Mouse (Mus musculus) 3134 (cell line): Measurements from ENCODE around the gene Vwa2.

Source experiments
- DNase-seq: peaks from one replicate; pipeline ENCODE4 v3.0.0-alpha.2; 2011; ENCODE audit warnings: low spot score; ENCODE audit not compliant: insufficient read length; ENCODE audit errors: extremely low read depth

Gene Vwa2

DNA sequence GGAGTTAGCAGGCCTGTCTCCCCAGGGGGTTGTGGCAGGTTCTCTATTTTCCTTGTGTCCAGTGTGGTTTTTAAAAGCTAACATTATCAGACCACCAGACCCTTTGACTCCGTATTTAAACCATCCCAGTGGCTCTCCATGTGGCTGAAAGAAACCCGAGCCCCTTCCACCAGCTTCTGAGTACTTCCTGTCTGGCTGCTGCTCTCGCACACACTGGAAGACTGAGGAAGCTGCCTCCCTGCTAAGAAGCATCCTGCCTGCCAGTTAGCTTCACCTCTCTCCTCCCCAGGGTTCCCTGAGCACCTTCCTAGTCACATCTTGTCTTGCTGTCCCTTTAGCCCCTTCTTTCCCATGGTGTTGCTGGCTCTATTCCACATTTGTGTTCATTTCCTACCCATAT is 33.8 kb downstream of the Vwa2 start:
- DNase-seq: no peak

DNA sequence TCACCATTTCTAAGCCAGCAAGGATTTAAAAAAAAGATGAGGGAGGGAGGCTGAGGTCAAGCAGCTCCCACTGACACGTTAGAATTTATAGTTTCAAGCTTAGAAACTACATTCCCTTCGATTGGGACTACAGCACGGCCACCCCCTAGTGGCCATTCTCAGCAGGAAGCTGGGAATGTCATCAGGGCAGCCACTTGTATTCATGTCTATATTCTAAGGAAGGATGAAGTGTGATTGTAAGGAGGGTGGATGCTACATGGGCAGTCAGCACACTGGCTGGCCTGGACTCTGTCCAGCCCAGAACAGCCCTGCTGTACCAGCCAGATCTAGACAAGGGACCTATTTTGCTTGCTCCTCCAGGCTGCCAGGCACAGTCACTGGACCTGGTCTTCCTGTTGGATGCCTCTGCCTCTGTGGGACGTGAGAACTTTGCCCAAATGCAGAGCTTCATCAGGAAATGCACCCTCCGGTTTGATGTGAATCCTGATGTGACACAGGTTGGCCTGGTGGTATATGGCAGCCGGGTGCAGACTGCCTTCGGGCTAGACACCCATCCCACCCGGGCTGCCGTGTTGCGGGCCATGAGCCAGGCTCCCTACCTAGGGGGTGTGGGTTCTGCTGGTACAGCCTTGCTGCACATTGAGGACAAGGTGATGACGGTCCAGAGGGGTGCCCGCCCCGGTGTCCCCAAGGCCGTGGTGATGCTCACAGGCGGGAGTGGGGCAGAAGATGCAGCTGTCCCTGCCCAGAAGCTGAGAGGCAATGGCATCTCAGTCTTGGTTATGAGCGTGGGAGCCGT is 34.6 kb downstream of the Vwa2 start:
- DNase-seq: no peak

- DNase-seq: no peak
These were observed 36.5 kb downstream of the Vwa2 start for GRCm38 (mm10) chr19:56910561-56910960.

DNA sequence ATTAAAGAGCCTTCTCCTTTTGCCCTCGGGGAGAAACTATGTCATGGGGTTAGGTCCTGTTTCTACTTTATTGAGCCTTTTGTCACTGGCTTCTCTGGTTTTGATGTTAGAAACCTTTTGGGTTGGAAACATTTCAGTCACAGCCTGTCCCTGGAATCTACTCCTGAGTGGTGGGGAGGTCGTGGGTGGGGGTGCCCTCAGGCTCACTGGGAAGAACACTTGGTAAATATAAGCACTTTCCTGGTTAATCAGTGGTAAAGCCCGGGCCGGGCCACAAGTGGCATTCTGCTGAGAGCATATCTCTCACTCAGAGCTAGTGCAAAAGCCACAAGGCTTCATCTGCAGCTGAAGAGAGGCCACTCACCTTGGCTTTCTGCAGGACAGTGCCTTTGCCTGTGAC is 39.7 kb downstream of the Vwa2 start:
- DNase-seq: no peak

DNA sequence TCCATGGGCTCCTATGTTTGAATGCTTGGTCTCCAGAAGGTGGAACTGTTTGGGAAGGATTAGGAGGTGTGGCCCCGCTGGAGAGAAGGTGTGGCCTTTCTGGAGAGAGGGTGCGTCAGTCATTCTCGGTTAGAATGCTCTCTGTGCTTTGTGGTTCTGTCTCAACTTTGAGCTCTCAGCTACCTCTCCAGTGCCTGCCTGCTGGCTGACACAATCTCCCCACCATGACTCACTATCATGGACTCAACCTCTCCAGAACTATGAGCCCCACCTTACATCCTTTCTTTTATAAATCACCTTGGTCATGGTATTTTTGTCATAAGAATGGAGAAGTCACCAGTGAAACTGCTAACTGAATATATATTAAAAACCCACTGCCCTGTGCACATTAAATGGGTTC is 40.6 kb downstream of the Vwa2 start:
- DNase-seq: no peak

GRCm38 (mm10) chr19:56915084-56915483 is 41.0 kb downstream of the Vwa2 start:
- no peak for DNase-seq

DNA sequence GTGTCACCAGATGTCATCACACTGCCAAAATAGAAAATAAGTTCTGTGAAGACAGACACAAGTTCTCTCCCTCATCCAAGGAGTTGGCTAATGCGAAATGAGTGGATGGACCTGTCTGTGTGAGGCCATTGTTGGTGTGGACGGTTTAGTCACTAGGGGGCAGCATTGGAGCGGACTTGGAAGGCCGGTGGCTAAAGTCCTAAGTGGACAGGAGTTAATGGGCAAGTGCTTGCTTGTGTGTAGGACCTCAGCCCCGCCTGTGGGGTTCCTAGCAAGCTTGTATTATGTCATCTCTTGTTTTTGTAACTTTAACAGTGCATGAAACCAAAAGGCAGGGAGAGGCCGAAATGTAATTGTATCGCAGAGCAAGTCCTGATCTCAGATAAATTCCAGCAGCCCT is 45.6 kb downstream of the Vwa2 start:
- peak; percentile 71 for DNase-seq

DNA sequence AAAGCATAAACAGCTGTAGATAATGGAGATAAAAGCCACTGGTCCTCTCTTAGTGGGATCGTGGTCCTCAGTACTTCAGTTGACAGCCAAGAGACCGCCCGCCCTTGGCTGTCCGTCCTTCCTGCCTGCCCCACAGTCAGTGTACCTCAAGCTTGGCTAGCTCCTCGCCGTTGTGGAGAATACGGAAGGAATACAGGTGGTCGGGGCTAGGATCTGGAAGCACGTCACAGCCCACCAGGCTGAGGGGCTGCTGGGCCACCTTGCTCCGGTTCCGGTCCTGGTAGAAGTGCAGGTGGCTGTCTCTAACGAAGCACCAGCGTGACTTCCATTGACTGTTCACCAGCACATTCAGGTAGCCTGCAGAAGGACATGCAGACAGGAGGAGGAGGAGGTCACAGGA is 46.2 kb downstream of the Vwa2 start:
- DNase-seq: no peak

- DNase-seq: no peak
These were observed 47.7 kb downstream of the Vwa2 start for GRCm38 (mm10) chr19:56921744-56922143.

DNA sequence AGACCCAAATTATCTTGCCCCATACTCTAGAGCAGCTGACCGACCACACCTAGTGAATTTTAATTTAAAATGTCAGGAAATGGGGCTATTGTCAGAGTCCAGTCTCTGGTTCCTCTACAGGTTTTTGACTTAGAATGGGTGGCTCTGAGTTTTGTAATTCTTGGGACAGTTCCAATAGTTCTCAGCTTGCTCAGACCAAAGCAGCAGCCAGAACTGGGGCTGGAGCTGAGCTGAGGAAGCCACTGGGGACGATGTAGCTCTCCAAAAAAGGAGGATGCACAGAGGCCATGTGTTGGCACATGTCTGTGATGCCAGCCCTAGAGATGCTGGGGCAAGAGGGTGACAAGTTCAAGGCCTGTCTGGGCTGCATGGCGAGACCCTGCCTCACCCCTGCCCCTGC is 55.3 kb downstream of the Vwa2 start:
- peak; percentile 54 for DNase-seq

DNA sequence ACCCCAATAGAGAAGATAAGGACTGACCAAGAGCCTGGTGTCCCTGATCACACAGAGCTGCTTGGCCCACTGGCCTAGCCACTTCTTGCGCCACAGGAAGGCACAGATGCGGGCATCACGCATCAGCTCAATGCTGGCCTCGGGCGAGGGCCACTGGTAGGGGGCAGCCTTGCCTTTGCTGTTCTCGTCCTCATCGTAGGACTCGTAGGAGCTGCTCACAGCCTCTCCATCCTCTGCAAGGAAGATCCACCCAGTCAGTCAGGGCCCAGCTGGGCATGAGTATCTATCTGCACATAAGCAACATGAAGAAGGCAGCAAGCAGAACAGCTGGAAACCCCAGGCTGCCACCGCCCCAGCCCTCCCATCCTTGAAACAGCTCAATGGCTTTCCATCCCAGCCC is 56.0 kb downstream of the Vwa2 start:
- DNase-seq: no peak

DNA sequence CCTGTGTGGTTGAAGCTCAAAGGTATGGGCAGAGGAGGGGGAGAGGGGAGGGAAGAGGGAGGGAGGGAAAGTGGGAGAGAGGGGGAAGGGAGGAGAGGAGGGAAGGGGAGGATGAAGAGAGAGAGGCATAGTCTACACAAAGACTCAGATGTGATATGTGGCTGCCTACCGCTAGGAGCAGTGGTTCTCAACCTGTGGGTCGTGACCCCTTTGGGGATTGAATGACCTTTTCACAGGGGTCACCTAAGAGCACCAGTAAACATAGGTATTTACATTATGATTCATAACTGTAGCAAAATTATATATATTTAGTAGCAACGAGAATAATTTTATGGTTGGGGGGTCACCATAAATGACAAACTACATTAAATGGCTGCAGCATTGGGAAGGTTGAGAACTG is 59.8 kb downstream of the Vwa2 start:
- DNase-seq: no peak

GRCm38 (mm10) chr19:56935111-56935510 is 61.1 kb downstream of the Vwa2 start:
- peak; percentile 76 for DNase-seq

DNA sequence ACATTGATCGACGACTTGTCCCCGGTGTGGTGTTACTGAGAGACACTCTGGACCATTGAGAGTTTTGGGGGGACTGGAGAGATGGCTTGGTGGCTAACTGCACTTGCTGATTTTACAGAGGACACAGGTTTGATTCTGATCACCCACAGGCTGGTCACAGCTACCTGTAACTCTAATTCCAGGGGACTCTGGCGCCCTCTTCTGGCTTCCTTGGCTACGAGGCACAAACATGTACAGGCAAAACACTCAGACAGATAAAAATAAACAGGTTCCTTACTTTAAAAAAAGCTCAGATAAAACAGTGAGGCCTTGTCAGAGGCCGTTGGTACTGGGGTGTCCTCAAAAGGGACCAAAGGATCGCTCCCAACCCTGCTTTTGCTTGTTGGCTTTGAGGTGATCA is 61.7 kb downstream of the Vwa2 start:
- DNase-seq: no peak

DNA sequence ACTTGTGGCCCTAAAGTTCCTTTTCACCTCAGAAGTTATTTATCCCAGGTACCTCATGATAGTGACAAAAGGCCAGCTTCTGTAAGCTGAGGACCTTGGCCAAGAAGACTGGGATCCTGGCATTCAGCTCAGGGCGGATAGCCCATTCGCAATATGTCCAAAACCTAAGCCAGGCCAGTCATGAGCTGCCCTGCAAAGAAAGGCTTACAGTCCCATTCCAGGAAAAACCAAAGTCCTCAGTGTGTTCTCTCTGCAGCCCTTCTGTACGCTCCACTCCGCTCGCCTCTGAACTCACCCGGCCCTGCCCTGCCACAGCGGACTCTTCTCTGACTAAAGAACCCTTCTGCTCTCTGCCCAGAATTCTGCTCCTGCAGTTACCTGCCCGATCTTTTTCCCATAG is 62.2 kb downstream of the Vwa2 start:
- DNase-seq: no peak

- no peak for DNase-seq
These were observed 63.9 kb downstream of the Vwa2 start for GRCm38 (mm10) chr19:56937911-56938310.

GRCm38 (mm10) chr19:56939826-56940225 is 65.8 kb downstream of the Vwa2 start:
- peak; percentile 95 for DNase-seq

GRCm38 (mm10) chr19:56940507-56940906 is 66.5 kb downstream of the Vwa2 start:
- peak; percentile 63 for DNase-seq

- peak; percentile 67 for DNase-seq
These were observed 68.2 kb downstream of the Vwa2 start for GRCm38 (mm10) chr19:56942216-56942615.

- DNase-seq: no peak
These were observed 70.2 kb downstream of the Vwa2 start for GRCm38 (mm10) chr19:56944211-56944610.

DNA sequence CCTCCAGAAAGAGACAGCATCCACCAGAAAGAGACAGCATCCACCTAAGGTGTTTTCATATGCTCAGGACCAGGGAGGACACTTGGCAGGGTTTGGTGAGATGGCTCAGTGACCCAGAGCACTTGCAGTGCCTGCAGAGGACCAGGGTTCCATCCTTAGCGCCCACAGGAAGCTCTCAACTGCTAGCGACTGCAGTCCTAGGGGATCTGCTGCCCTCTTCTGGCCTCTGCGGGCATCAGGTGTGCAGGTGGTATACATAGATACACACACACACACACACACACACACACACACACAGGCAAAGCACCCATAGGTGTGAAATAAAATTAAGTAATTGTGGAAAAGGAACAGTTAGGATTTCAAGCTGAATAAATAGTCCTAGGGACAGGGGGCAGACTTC is 70.8 kb downstream of the Vwa2 start:
- no peak for DNase-seq

DNA sequence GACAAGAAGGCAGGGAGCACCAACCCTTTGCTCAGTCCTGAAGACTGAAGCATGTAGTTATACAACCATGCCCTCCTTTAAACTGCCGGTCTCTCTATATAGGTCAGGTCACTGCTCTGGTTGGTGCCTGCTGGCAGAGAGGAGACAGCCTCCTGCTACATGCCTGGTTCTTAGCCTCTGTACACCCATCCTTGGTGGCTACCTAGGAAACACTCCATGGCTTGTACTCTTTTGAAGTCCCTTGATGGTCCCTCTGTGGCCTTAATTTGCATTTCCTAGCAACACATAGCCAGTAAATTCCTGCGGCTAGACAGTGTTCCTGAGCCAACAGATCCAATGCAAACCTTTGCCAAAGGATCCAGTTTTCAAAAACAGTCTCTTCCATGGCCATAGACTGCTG is 71.6 kb downstream of the Vwa2 start:
- DNase-seq: no peak

- no peak for DNase-seq
These were observed 72.2 kb downstream of the Vwa2 start for GRCm38 (mm10) chr19:56946277-56946676.
